Mouse (Mus musculus): ENCODE data around the gene Pdilt.
"Not testable (repeated sequence)": the region's sequence is repeated elsewhere in the genome, so short reads cannot be mapped to it uniquely, and the experiment has no call there.

Gene Pdilt

DNA sequence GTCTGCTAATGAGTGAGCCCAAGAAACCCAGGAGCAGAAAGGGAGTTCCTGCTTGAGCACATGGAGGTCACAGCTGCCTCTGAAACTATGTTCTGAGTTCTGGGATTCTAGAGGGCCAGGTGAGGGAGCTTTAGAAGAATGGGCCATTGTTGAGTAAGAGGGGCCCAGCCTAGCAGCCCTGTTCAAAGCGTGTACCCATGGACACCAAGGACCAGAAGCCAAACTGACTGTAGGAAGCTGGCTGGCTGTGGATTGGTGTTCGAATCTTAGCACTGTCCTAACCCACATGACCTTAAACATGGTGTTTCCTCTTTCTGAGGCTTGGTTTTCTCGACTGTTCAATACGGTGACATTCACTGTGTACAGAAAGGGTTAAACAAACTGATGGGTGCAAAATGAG, at the start of gene Pdilt:
Gene Pdilt, minus strand, starts transcription at position 101 of the 400 bp plus-strand sequence.
- no peak for DNase-seq (ENCODE audit: low read depth)

GRCm38 (mm10) chr7:119562476-119562875, 39.2 kb upstream of the Pdilt start:
- DNase-seq (ENCODE audit: low read depth): not testable (repeated sequence)

GRCm38 (mm10) chr7:119561441-119561840, 38.2 kb upstream of the Pdilt start:
- DNase-seq (ENCODE audit: low read depth): no peak

DNA sequence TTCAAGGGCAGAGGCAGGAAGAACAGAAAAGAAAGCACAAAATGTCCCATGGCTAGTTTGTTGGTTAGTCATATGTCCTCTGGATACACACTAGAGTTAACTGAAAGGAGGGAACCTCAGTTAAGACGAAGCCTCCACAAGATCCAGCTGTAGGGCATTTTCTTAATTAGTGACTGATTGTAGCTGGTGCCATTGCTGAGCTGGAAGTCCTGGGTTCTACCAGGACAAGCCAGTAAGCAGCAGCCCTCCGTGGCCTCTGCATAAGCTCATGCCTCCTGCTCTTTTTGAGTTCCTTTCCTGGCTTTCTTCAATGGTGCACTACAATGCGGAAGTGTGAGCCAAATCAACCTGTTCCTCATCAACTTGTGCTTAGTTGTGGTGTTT, 37.2 kb upstream of the Pdilt start:
- DNase-seq (ENCODE audit: low read depth): no peak

- no peak for DNase-seq (ENCODE audit: low read depth)
Observed at GRCm38 (mm10) chr7:119559789-119560451, 36.6 kb upstream of the Pdilt start.

DNA sequence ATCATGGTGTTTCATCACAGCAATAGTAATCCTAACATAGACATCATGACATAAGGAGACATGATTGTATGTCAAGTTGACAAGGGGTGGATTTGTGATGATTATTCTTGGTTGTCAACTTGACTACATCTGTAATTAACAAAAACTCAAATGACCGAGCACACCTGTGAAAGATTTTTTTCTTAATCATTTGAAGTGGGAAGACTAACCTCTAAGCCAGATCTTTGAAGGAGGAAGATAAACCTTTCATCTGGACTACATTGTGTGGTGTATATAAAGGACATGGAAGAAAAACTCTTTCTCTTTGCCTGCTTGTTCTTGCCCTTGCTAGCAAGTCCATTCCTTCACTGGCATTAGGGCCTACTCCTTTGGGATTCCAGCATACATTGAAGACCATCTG, 30.8 kb upstream of the Pdilt start, which contains the start of gene Acsm2:
Gene Acsm2, plus strand, starts transcription at position 301 of the 400 bp plus-strand sequence.
- DNase-seq (ENCODE audit: low read depth): no peak

- DNase-seq (ENCODE audit: low read depth): no peak
Observed at GRCm38 (mm10) chr7:119550471-119551222, 27.4 kb upstream of the Pdilt start.

- no peak for DNase-seq (ENCODE audit: low read depth)
Observed at GRCm38 (mm10) chr7:119545572-119545971, 22.3 kb upstream of the Pdilt start.

GRCm38 (mm10) chr7:119542445-119542844, 19.2 kb upstream of the Pdilt start:
- DNase-seq (ENCODE audit: low read depth): no peak

DNA sequence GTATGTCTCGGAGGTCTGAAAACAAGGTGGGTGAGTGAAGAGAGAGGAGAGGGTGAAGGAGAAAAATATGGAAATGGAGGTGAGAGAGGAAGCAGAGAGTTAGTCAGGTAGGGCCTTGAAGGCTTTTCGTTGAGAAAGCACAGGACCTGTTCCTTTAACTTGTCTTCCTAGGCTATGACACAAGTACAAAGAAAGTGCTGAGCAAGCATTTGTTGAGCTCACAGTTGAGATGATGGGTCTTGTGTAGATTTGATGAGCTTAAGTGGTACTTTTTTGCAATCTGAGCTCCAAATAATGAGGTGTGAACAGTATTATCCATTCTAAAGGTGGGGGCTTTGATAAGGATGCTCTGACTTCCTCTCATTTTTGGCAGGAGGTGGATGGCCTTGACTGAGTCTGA, 11.1 kb upstream of the Pdilt start:
- DNase-seq (ENCODE audit: low read depth): no peak

GRCm38 (mm10) chr7:119532924-119533323, 9.6 kb upstream of the Pdilt start:
- DNase-seq (ENCODE audit: low read depth): no peak

- DNase-seq (ENCODE audit: low read depth): no peak
Observed at GRCm38 (mm10) chr7:119528617-119529016, 5.3 kb upstream of the Pdilt start.

DNA sequence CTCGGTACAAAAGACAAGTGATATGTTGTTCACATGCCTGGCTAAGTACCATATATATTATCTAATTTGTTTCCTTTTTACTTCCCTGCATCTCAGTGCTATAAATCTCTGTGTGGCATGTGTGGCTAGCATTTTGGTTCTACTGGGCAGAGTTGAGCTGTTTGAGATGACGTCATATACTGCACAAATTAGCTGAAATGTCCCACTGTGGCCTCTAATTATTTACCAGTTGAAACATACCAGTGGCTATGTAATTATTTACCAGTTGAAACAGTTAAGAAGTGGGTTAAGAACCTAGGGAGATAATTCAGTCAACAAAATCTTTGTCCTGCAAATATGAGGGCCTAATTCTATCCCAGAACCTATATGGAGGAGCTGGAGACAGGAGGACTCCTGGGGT, 4.3 kb upstream of the Pdilt start:
- no peak for DNase-seq (ENCODE audit: low read depth)

DNA sequence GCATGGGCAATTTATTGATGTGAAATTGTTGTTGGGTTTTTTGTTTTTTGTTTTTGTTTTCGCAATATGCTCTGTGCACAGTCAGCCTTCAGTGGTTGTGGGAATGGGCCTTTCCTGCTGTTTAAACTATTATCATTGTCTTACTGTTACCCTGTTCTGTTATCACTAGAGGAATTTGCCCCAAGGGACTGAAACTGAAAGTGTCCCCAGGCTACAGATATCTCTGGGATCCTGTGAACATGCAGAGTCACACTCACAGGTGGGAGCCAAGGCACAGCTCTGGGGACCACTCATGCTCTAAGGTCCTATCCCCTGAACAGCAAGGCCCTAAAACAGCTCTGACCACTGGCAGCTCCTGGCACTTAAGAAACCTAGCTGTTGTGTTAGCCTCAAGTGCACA, 3.8 kb upstream of the Pdilt start:
- no peak for DNase-seq (ENCODE audit: low read depth)

DNA sequence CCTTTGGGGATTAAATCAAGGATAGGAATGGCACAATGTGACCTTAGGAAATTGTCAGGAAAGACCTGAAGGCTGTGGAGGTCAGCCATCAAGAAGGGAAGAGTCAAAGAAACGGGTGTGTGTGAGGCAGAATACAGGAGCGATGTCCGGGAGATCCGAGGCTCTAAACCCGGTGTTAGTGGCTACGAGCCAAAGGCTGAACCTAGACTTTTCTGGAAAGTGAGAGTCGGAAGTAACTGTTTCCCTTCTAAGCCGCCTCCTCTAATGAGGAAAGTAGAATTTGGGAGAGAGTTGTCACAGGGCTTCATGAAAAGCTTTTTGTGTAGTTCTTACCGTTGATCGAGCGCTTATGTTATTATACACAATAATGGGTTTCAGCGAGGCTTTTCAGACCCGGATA, 3.2 kb upstream of the Pdilt start:
- DNase-seq (ENCODE audit: low read depth): no peak

DNA sequence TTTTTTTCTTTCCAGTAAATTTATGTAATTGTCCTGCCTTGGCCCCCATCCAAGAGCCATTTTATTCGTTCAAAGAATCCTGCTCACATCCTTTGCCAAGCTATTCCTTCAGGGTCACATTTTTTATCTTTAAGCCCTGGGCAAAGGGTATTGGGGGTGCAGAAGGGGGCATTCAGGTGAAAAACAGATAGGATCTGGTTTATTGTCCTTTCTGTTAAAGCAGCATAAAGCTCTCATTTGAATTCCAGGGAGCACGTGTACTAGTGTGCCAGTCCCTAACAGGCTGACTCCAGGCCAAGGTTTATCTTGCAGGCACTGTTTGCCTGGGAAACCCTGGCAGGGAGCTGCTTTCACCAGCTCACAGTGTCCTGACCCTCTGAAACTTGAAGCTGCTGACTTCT, 2.6 kb upstream of the Pdilt start:
- DNase-seq (ENCODE audit: low read depth): no peak

- no peak for DNase-seq (ENCODE audit: low read depth)
Observed at GRCm38 (mm10) chr7:119522385-119522784, 904 bp downstream of the Pdilt start.

DNA sequence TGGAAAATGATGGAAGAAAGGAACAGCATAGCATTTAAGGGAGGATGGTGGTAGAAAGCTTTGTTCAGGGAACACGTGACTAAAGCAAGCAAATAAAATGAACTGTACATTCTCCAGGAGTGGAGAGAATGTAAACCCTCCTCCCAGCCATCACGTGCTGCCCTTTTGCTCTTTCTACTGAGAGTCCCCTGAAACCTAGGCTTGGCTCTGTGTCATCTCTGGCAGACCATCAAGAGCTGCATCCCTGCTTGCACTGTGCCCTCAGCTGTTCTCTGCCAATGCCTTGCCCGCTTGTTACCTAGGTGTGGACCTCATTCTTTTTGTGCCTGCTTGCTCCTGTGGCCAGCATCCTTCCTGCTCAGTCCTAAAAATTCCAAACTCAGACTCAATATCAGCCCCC, 1.5 kb downstream of the Pdilt start:
- DNase-seq (ENCODE audit: low read depth): no peak

GRCm38 (mm10) chr7:119519654-119520053, 3.6 kb downstream of the Pdilt start:
- DNase-seq (ENCODE audit: low read depth): no peak

GRCm38 (mm10) chr7:119519163-119519562, 4.1 kb downstream of the Pdilt start, which contains the start of gene Acsm5:
TSS of gene Acsm5 (plus strand) at chr7:119519463.
- DNase-seq (ENCODE audit: low read depth): no peak

GRCm38 (mm10) chr7:119516272-119516558, 7.1 kb downstream of the Pdilt start:
- DNase-seq (ENCODE audit: low read depth): no peak

GRCm38 (mm10) chr7:119515492-119516271, 7.6 kb downstream of the Pdilt start:
- no peak for DNase-seq (ENCODE audit: low read depth)

GRCm38 (mm10) chr7:119513056-119513455, 10.2 kb downstream of the Pdilt start:
- DNase-seq (ENCODE audit: low read depth): no peak
